Mouse (Mus musculus): ENCODE measurements at regions not wholly inside any gene's neighbourhood (a gene's known extent, or its start where the extent isn't known, plus 50 kb on each side); places are given as distances from the start of the nearest gene placed in this dataset.

- no peak for TF ChIP-seq CTCF (IDR thresholded peaks at IDR 0.05; ENCODE audit: low read depth)
- H3K27ac ChIP-seq (ENCODE audit: low read depth): no peak overlapping the region
- H3K9me3 ChIP-seq (ENCODE audit: low read depth, low read length): no peaks in the 10 kb centered on the region
- DNase-seq: no peak
- no peak for ATAC-seq (ENCODE audit: insufficient read depth)
- H3K36me3 ChIP-seq (ENCODE audit: insufficient read depth): no peaks in the 10 kb centered on the region
- 58% methylated on average over 2 of the region's 2 CpGs for WGBS
- H3K9ac ChIP-seq: no peak overlapping the region
- H3K27me3 ChIP-seq (ENCODE audit: insufficient read depth, low read length): no peaks in the 10 kb centered on the region
- no peak overlapping the region for H3K4me3 ChIP-seq (ENCODE audit: low read depth, low read length)
- no peak overlapping the region for H3K4me2 ChIP-seq
- H3K4me1 ChIP-seq (ENCODE audit: insufficient read depth): no peaks in the 10 kb centered on the region
Observed at GRCm38 (mm10) chr6:36645415-36645814, 164.6 kb downstream of the Ptn start.

DNA sequence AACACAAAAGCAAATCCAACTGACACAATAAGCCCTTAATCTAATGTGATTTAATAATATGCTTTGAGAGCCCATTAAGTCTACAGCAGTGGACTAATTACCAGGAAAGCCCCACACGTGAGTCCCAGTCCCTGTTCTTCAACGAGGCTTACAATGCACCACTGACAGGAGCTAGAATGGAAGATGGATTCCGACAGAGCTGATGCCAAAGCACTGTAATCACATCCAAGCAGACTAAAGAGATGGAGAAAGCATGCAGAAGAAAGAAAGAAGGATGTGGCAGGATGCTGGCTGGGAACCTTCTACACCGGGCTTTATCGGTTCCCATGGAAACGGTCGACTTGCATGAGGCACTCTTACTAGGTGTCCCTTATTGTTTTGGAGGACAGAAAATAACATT lies 165.1 kb downstream of the Ptn start:
- H3K9me3 ChIP-seq (ENCODE audit: low read depth, low read length): no peaks in the 10 kb centered on the region
- TF ChIP-seq CTCF (IDR thresholded peaks at IDR 0.05; ENCODE audit: low read depth): no peak
- no peak for DNase-seq

GRCm38 (mm10) chr6:36637031-36637430 lies 173.0 kb downstream of the Ptn start:
- H3K27ac ChIP-seq (ENCODE audit: low read depth): no peak overlapping the region
- no peak for ATAC-seq (ENCODE audit: insufficient read depth)
- DNase-seq: no peak
- 82% methylated on average over 2 of the region's 2 CpGs for whole genome bisulfite sequencing
- no peaks in the 10 kb centered on the region for H3K9me3 ChIP-seq (ENCODE audit: low read depth, low read length)
- no peak for TF ChIP-seq CTCF (IDR thresholded peaks at IDR 0.05; ENCODE audit: low read depth)
- no peak overlapping the region for H3K4me2 ChIP-seq
- no peaks in the 10 kb centered on the region for H3K36me3 ChIP-seq (ENCODE audit: insufficient read depth)
- H3K4me1 ChIP-seq (ENCODE audit: insufficient read depth): no peaks in the 10 kb centered on the region
- no peak overlapping the region for H3K9ac ChIP-seq
- no peak overlapping the region for H3K4me3 ChIP-seq (ENCODE audit: low read depth, low read length)
- no peaks in the 10 kb centered on the region for H3K27me3 ChIP-seq (ENCODE audit: insufficient read depth, low read length)

More for the DNA sequence above, 165.1 kb downstream of the Ptn start:
- ATAC-seq (ENCODE audit: insufficient read depth): no peak
- H3K9ac ChIP-seq: no peak overlapping the region
- H3K4me2 ChIP-seq: no peak overlapping the region
- H3K4me1 ChIP-seq (ENCODE audit: insufficient read depth): no peaks in the 10 kb centered on the region
- WGBS: 51% methylated on average over 7 of the region's 7 CpGs
- H3K4me3 ChIP-seq (ENCODE audit: low read depth, low read length): no peak overlapping the region
- no peak overlapping the region for H3K27ac ChIP-seq (ENCODE audit: low read depth)
- no peaks in the 10 kb centered on the region for H3K27me3 ChIP-seq (ENCODE audit: insufficient read depth, low read length)
- H3K36me3 ChIP-seq (ENCODE audit: insufficient read depth): no peaks in the 10 kb centered on the region

DNA sequence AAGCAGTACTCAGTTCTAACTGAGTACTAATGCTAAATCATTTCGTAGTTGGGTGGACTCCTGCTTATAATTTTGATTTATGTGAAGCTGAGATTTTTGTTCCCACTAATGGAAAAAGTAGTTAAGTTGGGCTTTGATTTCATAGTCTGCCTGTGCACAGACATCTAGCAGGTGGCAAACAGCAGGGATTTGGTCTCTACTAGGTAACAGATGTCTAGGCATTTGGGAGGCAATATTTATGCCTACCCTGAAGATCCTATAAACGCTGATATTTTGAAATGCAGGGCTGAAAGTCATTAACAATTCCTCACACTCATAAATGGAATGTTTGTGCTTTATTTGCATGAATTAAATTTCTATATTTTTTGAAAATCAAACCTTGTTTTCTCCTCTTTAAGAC lies 182.4 kb downstream of the Ptn start:
- DNase-seq (no peak), ATAC-seq (ENCODE audit: insufficient read depth) (no peak)
- Histone ChIP-seq H3K9ac (no peak overlapping the region), H3K27me3 (ENCODE audit: insufficient read depth, low read length) (no peaks in the 10 kb centered on the region), H3K4me1 (ENCODE audit: insufficient read depth) (no peaks in the 10 kb centered on the region), H3K4me3 (ENCODE audit: low read depth, low read length) (no peak overlapping the region), H3K4me2 (no peak overlapping the region), H3K9me3 (ENCODE audit: low read depth, low read length) (no peaks in the 10 kb centered on the region), H3K36me3 (ENCODE audit: insufficient read depth) (no peaks in the 10 kb centered on the region), H3K27ac (ENCODE audit: low read depth) (no peak overlapping the region)
- TF ChIP-seq CTCF (IDR thresholded peaks at IDR 0.05; ENCODE audit: low read depth): no peak
- 65% methylated on average over 2 of the region's 2 CpGs for WGBS

GRCm38 (mm10) chr6:36608281-36608970 lies 201.6 kb downstream of the Ptn start:
- no peak overlapping the region for H3K9ac ChIP-seq
- no peak overlapping the region for H3K27ac ChIP-seq (ENCODE audit: low read depth)
- H3K9me3 ChIP-seq (ENCODE audit: low read depth, low read length): no peaks in the 10 kb centered on the region
- 46% methylated on average over 10 of the region's 10 CpGs for WGBS
- H3K36me3 ChIP-seq (ENCODE audit: insufficient read depth): no peaks in the 10 kb centered on the region
- ATAC-seq (ENCODE audit: insufficient read depth) (no peak), DNase-seq (no peak)
- H3K4me3 ChIP-seq (ENCODE audit: low read depth, low read length): no peak overlapping the region
- no peak overlapping the region for H3K4me2 ChIP-seq
- no peaks in the 10 kb centered on the region for H3K27me3 ChIP-seq (ENCODE audit: insufficient read depth, low read length)
- TF ChIP-seq CTCF (IDR thresholded peaks at IDR 0.05; ENCODE audit: low read depth): no peak
- H3K4me1 ChIP-seq (ENCODE audit: insufficient read depth): no peaks in the 10 kb centered on the region

DNA sequence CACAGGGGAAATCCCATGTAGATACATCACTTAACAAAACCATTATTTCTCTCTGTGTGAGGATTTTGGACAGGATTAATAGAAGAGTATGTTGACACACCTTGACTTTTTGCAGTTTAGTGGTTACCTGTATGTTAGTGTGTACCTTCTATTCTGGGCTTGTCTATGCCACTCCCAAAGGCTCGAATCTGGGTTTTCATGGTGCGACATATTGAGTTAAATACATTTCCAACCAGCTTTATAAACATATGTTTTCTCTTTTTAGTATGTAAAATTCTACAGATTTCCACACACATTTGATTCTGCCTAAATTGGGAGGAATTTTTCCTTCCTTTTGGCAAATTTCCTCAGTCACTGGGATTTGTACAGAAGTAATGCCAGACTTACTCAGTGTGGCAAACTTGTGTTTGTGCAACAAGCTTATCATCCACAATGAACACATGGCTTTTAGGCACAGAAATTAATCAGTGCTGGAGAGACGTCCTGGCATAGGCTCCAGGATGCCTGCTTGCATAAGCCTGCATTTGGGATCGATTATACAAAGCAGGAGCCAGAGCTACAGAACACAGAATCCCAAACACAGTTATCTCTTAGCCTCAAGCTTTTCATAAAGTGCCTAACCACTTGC lies 204.3 kb downstream of the Ptn start:
- Histone ChIP-seq H3K4me3 (ENCODE audit: low read depth, low read length) (no peak overlapping the region), H3K27ac (ENCODE audit: low read depth) (no peak overlapping the region), H3K9ac (no peak overlapping the region), H3K36me3 (ENCODE audit: insufficient read depth) (no peaks in the 10 kb centered on the region), H3K27me3 (ENCODE audit: insufficient read depth, low read length) (no peaks in the 10 kb centered on the region), H3K9me3 (ENCODE audit: low read depth, low read length) (no peaks in the 10 kb centered on the region), H3K4me1 (ENCODE audit: insufficient read depth) (no peaks in the 10 kb centered on the region), H3K4me2 (no peak overlapping the region)
- no peak for TF ChIP-seq CTCF (IDR thresholded peaks at IDR 0.05; ENCODE audit: low read depth)
- ATAC-seq (ENCODE audit: insufficient read depth): no peak
- DNase-seq: no peak
- 63% methylated on average over 4 of the region's 4 CpGs for WGBS

DNA sequence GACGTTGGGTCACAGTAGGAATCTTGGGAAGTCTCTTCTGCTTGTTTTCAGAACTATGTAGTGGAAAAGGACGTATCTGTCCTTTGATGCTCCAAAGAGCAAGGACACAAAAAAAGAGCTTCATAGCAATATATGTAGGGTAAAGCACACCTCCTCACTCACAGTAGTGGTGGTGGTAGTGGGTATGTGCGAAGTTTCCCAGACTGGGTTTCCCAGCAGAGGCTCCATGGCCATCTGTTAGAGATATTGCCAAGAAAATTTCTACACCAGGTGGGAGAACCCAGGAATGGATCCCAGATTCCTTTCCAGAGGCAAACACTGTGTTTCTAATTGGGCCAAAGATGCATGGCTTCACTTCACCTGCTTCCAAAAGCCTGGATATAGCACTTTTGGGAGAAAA lies 205.2 kb downstream of the Ptn start:
- no peaks in the 10 kb centered on the region for H3K27me3 ChIP-seq (ENCODE audit: insufficient read depth, low read length)
- ATAC-seq (ENCODE audit: insufficient read depth): no peak
- H3K9ac ChIP-seq: no peak overlapping the region
- no peak overlapping the region for H3K4me2 ChIP-seq
- no peaks in the 10 kb centered on the region for H3K4me1 ChIP-seq (ENCODE audit: insufficient read depth)
- no peak overlapping the region for H3K27ac ChIP-seq (ENCODE audit: low read depth)
- WGBS: 83% methylated on average over 3 of the region's 3 CpGs
- no peak for DNase-seq
- TF ChIP-seq CTCF (IDR thresholded peaks at IDR 0.05; ENCODE audit: low read depth): no peak
- no peaks in the 10 kb centered on the region for H3K36me3 ChIP-seq (ENCODE audit: insufficient read depth)
- H3K9me3 ChIP-seq (ENCODE audit: low read depth, low read length): no peaks in the 10 kb centered on the region
- H3K4me3 ChIP-seq (ENCODE audit: low read depth, low read length): no peak overlapping the region
